Mouse (Mus musculus) lung, postnatal 25 days (tissue): Measurements from ENCODE around the gene Srbd1.

Source experiments
- DNase-seq: peaks from one replicate; pipeline ENCODE4 v3.0.0; 2022; ENCODE audit warnings: low spot score

Gene Srbd1

GRCm38 (mm10) chr17:86144537-86145078 is 367 bp downstream of the Srbd1 start:
- no peak for DNase-seq

GRCm38 (mm10) chr17:86135835-86136234 is 9.1 kb downstream of the Srbd1 start:
- DNase-seq = no peak

GRCm38 (mm10) chr17:86134461-86134860 is 10.5 kb downstream of the Srbd1 start:
- DNase-seq = no peak

- no peak for DNase-seq
These were observed 12.4 kb downstream of the Srbd1 start for GRCm38 (mm10) chr17:86132534-86132933.

- no peak for DNase-seq
These were observed 16.8 kb downstream of the Srbd1 start for GRCm38 (mm10) chr17:86128198-86128597.

GRCm38 (mm10) chr17:86125908-86126307 is 19.1 kb downstream of the Srbd1 start:
- DNase-seq = no peak

- DNase-seq = no peak
These were observed 21.8 kb downstream of the Srbd1 start for GRCm38 (mm10) chr17:86123146-86123545.

- no peak for DNase-seq
These were observed 48.1 kb downstream of the Srbd1 start for GRCm38 (mm10) chr17:86096875-86097274.

- DNase-seq = no peak
These were observed 51.9 kb downstream of the Srbd1 start for GRCm38 (mm10) chr17:86093124-86093523.

- DNase-seq = no peak
These were observed 53.3 kb downstream of the Srbd1 start for GRCm38 (mm10) chr17:86091631-86092030.

GRCm38 (mm10) chr17:86089893-86090588 is 54.9 kb downstream of the Srbd1 start:
- DNase-seq = no peak

- no peak for DNase-seq
These were observed 57.1 kb downstream of the Srbd1 start for GRCm38 (mm10) chr17:86087922-86088321.

- peak; percentile 2 for DNase-seq
These were observed 58.8 kb downstream of the Srbd1 start for GRCm38 (mm10) chr17:86086191-86086590.

GRCm38 (mm10) chr17:86083207-86083606 is 61.8 kb downstream of the Srbd1 start:
- peak; percentile 7 for DNase-seq

- DNase-seq = no peak
These were observed 66.9 kb downstream of the Srbd1 start for GRCm38 (mm10) chr17:86078060-86078459.

- DNase-seq = no peak
These were observed 77.5 kb downstream of the Srbd1 start for GRCm38 (mm10) chr17:86067444-86067843.

- no peak for DNase-seq
These were observed 79.1 kb downstream of the Srbd1 start for GRCm38 (mm10) chr17:86065833-86066232.

GRCm38 (mm10) chr17:86063461-86063860 is 81.5 kb downstream of the Srbd1 start:
- peak; percentile 56 for DNase-seq

- DNase-seq = no peak
These were observed 84.1 kb downstream of the Srbd1 start for GRCm38 (mm10) chr17:86060911-86061310.

GRCm38 (mm10) chr17:86040221-86040984 is 104.6 kb downstream of the Srbd1 start:
- no peak for DNase-seq

- DNase-seq = no peak
These were observed 105.2 kb downstream of the Srbd1 start for GRCm38 (mm10) chr17:86039741-86040140.

- DNase-seq = no peak
These were observed 106.7 kb downstream of the Srbd1 start for GRCm38 (mm10) chr17:86038211-86038648.

- DNase-seq = no peak
These were observed 109.4 kb downstream of the Srbd1 start for GRCm38 (mm10) chr17:86035576-86035975.
